Mouse (Mus musculus): Measurements from ENCODE around the gene Cdk15. TPM values are rescaled to one million over a fixed set of nuclear protein-coding genes. Genes with fewer than 3 reads are reported as not detected.

The Cdk15 gene
- total and polyA plus RNA-seq, 2 experiments from 2014 or later: not detected

- no peak for ATAC-seq (ENCODE audit: insufficient read depth, low read depth)
- Histone ChIP-seq H3K4me1 (ENCODE audit: control insufficient read depth, insufficient read depth) (peaks cover 10% of the 10 kb centered on the region; the same call in 1 of the 2 replicates), H3K36me3 (replicated peaks; ENCODE audit: control insufficient read depth, insufficient read depth, low read length) (no peaks in the 10 kb centered on the region), H3K9ac (replicated peaks; ENCODE audit: low read depth, low read length) (no peak overlapping the region), H3K4me2 (ENCODE audit: low read depth, low read length) (no peak overlapping the region), H3K4me3 (ENCODE audit: low read depth, low read length) (no peak overlapping the region), H3K27ac (ENCODE audit: low read depth) (no peak overlapping the region), H3K9me3 (replicated peaks; ENCODE audit: control insufficient read depth, low read length) (no peaks in the 10 kb centered on the region), H3K27me3 (ENCODE audit: control insufficient read depth, insufficient read depth, low read length) (peaks cover 50% of the 10 kb centered on the region)
- WGBS: 69% methylated on average over 7 of the region's 7 CpGs
- TF ChIP-seq EP300 (IDR thresholded peaks at IDR 0.05; ENCODE audit: low read depth) (no peak), CTCF (IDR thresholded peaks at IDR 0.05; ENCODE audit: low read depth) (no peak)
- DNase-seq (ENCODE audit: low spot score): no peak
These were observed 112.6 kb downstream of the Cdk15 start for GRCm38 (mm10) chr1:59369320-59369685.

- Histone ChIP-seq H3K27ac (ENCODE audit: low read depth) (no peak overlapping the region), H3K4me1 (ENCODE audit: control insufficient read depth, insufficient read depth) (peaks cover 4% of the 10 kb centered on the region; the same call in 1 of the 2 replicates), H3K4me3 (ENCODE audit: low read depth, low read length) (no peak overlapping the region), H3K9ac (replicated peaks; ENCODE audit: low read depth, low read length) (no peak overlapping the region), H3K27me3 (ENCODE audit: control insufficient read depth, insufficient read depth, low read length) (peaks cover 46% of the 10 kb centered on the region), H3K9me3 (replicated peaks; ENCODE audit: control insufficient read depth, low read length) (no peaks in the 10 kb centered on the region), H3K4me2 (ENCODE audit: low read depth, low read length) (no peak overlapping the region), H3K36me3 (replicated peaks; ENCODE audit: control insufficient read depth, insufficient read depth, low read length) (no peaks in the 10 kb centered on the region)
- DNase-seq (ENCODE audit: low spot score): no peak
- ATAC-seq (ENCODE audit: insufficient read depth, low read depth): no peak
- TF ChIP-seq EP300 (IDR thresholded peaks at IDR 0.05; ENCODE audit: low read depth) (no peak), CTCF (IDR thresholded peaks at IDR 0.05; ENCODE audit: low read depth) (no peak)
These were observed 113.7 kb downstream of the Cdk15 start for GRCm38 (mm10) chr1:59370355-59370950.

GRCm38 (mm10) chr1:59376021-59376548 lies 119.4 kb downstream of the Cdk15 start:
- 21% methylated on average over 13 of the region's 13 CpGs for WGBS
- Histone ChIP-seq H3K4me1 (ENCODE audit: control insufficient read depth, insufficient read depth) (0 out of 2 replicates have a peak, but pooled peaks cover 3% of the 10 kb centered on the region), H3K4me3 (ENCODE audit: low read depth, low read length) (no peak overlapping the region), H3K36me3 (replicated peaks; ENCODE audit: control insufficient read depth, insufficient read depth, low read length) (no peaks in the 10 kb centered on the region), H3K9me3 (replicated peaks; ENCODE audit: control insufficient read depth, low read length) (no peaks in the 10 kb centered on the region), H3K27ac (ENCODE audit: low read depth) (no peak overlapping the region), H3K9ac (replicated peaks; ENCODE audit: low read depth, low read length) (no peak overlapping the region), H3K27me3 (ENCODE audit: control insufficient read depth, insufficient read depth, low read length) (peaks cover 8% of the 10 kb centered on the region; the same call in 1 of the 2 replicates), H3K4me2 (ENCODE audit: low read depth, low read length) (no peak overlapping the region)
- ATAC-seq (ENCODE audit: insufficient read depth, low read depth) (no peak), DNase-seq (ENCODE audit: low spot score) (no peak)
- TF ChIP-seq EP300 (IDR thresholded peaks at IDR 0.05; ENCODE audit: low read depth) (no peak), CTCF (IDR thresholded peaks at IDR 0.05; ENCODE audit: low read depth) (no peak)

- Histone ChIP-seq H3K9me3 (replicated peaks; ENCODE audit: control insufficient read depth, low read length) (no peaks in the 10 kb centered on the region), H3K27me3 (ENCODE audit: control insufficient read depth, insufficient read depth, low read length) (peaks cover 8% of the 10 kb centered on the region; the same call in 1 of the 2 replicates), H3K36me3 (replicated peaks; ENCODE audit: control insufficient read depth, insufficient read depth, low read length) (no peaks in the 10 kb centered on the region), H3K4me3 (ENCODE audit: low read depth, low read length) (no peak overlapping the region), H3K9ac (replicated peaks; ENCODE audit: low read depth, low read length) (no peak overlapping the region), H3K4me1 (ENCODE audit: control insufficient read depth, insufficient read depth) (0 out of 2 replicates have a peak, but pooled peaks cover 7% of the 10 kb centered on the region), H3K4me2 (ENCODE audit: low read depth, low read length) (no peak overlapping the region), H3K27ac (ENCODE audit: low read depth) (no peak overlapping the region)
- DNase-seq (ENCODE audit: low spot score): no peak
- ATAC-seq (ENCODE audit: insufficient read depth, low read depth): no peak
- TF ChIP-seq CTCF (IDR thresholded peaks at IDR 0.05; ENCODE audit: low read depth) (no peak), EP300 (IDR thresholded peaks at IDR 0.05; ENCODE audit: low read depth) (no peak)
- WGBS: 25% methylated on average over 3 of the region's 3 CpGs
These were observed 119.9 kb downstream of the Cdk15 start for GRCm38 (mm10) chr1:59376557-59376956.

- H3K4me3 ChIP-seq (ENCODE audit: low read depth, low read length): no peak overlapping the region
- H3K9me3 ChIP-seq (replicated peaks; ENCODE audit: control insufficient read depth, low read length): no peaks in the 10 kb centered on the region
- 66% methylated on average over 9 of the region's 9 CpGs for WGBS
- no peak overlapping the region for H3K4me2 ChIP-seq (ENCODE audit: low read depth, low read length)
- H3K9ac ChIP-seq (replicated peaks; ENCODE audit: low read depth, low read length): no peak overlapping the region
- 0 out of 2 replicates have a peak, but pooled peaks cover 7% of the 10 kb centered on the region for H3K4me1 ChIP-seq (ENCODE audit: control insufficient read depth, insufficient read depth)
- H3K27ac ChIP-seq (ENCODE audit: low read depth): no peak overlapping the region
- TF ChIP-seq EP300 (IDR thresholded peaks at IDR 0.05; ENCODE audit: low read depth): no peak
- no peak for TF ChIP-seq CTCF (IDR thresholded peaks at IDR 0.05; ENCODE audit: low read depth)
- peaks cover 11% of the 10 kb centered on the region; the same call in 1 of the 2 replicates for H3K27me3 ChIP-seq (ENCODE audit: control insufficient read depth, insufficient read depth, low read length)
- H3K36me3 ChIP-seq (replicated peaks; ENCODE audit: control insufficient read depth, insufficient read depth, low read length): no peaks in the 10 kb centered on the region
- DNase-seq (ENCODE audit: low spot score) (no peak), ATAC-seq (ENCODE audit: insufficient read depth, low read depth) (no peak)
These were observed 120.6 kb downstream of the Cdk15 start for GRCm38 (mm10) chr1:59377312-59377711.

All from heart, postnatal 0 days (tissue).